Mouse (Mus musculus): ENCODE data around the gene Crhr1.

The Crhr1 gene

GRCm38 (mm10) chr11:104133442-104133983 is 858 bp downstream of the Crhr1 start:
- peak; percentile 11 for DNase-seq (ENCODE audit: low read depth, low spot score)

- DNase-seq (ENCODE audit: low read depth, low spot score), result no peak
Observed at GRCm38 (mm10) chr11:104138976-104139375, 6.3 kb downstream of the Crhr1 start.

GRCm38 (mm10) chr11:104144930-104145329 is 12.3 kb downstream of the Crhr1 start:
- DNase-seq (ENCODE audit: low read depth, low spot score), result no peak

GRCm38 (mm10) chr11:104148787-104149186 is 16.1 kb downstream of the Crhr1 start:
- DNase-seq (ENCODE audit: low read depth, low spot score), result no peak

GRCm38 (mm10) chr11:104150911-104151310 is 18.3 kb downstream of the Crhr1 start:
- DNase-seq (ENCODE audit: low read depth, low spot score), result no peak

GRCm38 (mm10) chr11:104154332-104154731 is 21.7 kb downstream of the Crhr1 start:
- DNase-seq (ENCODE audit: low read depth, low spot score), result no peak

GRCm38 (mm10) chr11:104154820-104155635 is 22.4 kb downstream of the Crhr1 start:
- no peak for DNase-seq (ENCODE audit: low read depth, low spot score)

- DNase-seq (ENCODE audit: low read depth, low spot score), result no peak
Observed at GRCm38 (mm10) chr11:104155899-104156298, 23.2 kb downstream of the Crhr1 start.

- no peak for DNase-seq (ENCODE audit: low read depth, low spot score)
Observed at GRCm38 (mm10) chr11:104156391-104156790, 23.7 kb downstream of the Crhr1 start.

- peak; percentile 87 for DNase-seq (ENCODE audit: low read depth, low spot score)
Observed at GRCm38 (mm10) chr11:104157603-104158259, 25.1 kb downstream of the Crhr1 start.

- DNase-seq (ENCODE audit: low read depth, low spot score), result peak; percentile 42
Observed at GRCm38 (mm10) chr11:104158260-104158907, 25.7 kb downstream of the Crhr1 start.

GRCm38 (mm10) chr11:104159769-104160272 is 27.2 kb downstream of the Crhr1 start:
- DNase-seq (ENCODE audit: low read depth, low spot score), result no peak

- DNase-seq (ENCODE audit: low read depth, low spot score), result no peak
Observed at GRCm38 (mm10) chr11:104161153-104161552, 28.5 kb downstream of the Crhr1 start.

GRCm38 (mm10) chr11:104164257-104164656 is 31.6 kb downstream of the Crhr1 start:
- no peak for DNase-seq (ENCODE audit: low read depth, low spot score)

- DNase-seq (ENCODE audit: low read depth, low spot score), result peak; percentile 71
Observed at GRCm38 (mm10) chr11:104171281-104171781, 38.7 kb downstream of the Crhr1 start.

GRCm38 (mm10) chr11:104178893-104179292 is 46.2 kb downstream of the Crhr1 start:
- peak; percentile 55 for DNase-seq (ENCODE audit: low read depth, low spot score)

GRCm38 (mm10) chr11:104179804-104180203 is 47.1 kb downstream of the Crhr1 start:
- no peak for DNase-seq (ENCODE audit: low read depth, low spot score)

- DNase-seq (ENCODE audit: low read depth, low spot score), result no peak
Observed at GRCm38 (mm10) chr11:104182141-104182540, 49.5 kb downstream of the Crhr1 start.

- no peak for DNase-seq (ENCODE audit: low read depth, low spot score)
Observed at GRCm38 (mm10) chr11:104186135-104186836, 53.6 kb downstream of the Crhr1 start, which contains the start of gene Sppl2c. Sppl2c (plus strand) TSS chr11:104186327.

GRCm38 (mm10) chr11:104186837-104187150 is 54.1 kb downstream of the Crhr1 start:
- no peak for DNase-seq (ENCODE audit: low read depth, low spot score)

- no peak for DNase-seq (ENCODE audit: low read depth, low spot score)
Observed at GRCm38 (mm10) chr11:104187766-104188165, 55.1 kb downstream of the Crhr1 start.

Data from ES-CJ7 (cell line).